Mouse (Mus musculus) liver, embryonic 13.5 days (tissue): ENCODE results near the gene Cldn3. TPM values are rescaled to one million over a fixed set of nuclear protein-coding genes. Genes with fewer than 3 reads are reported as not detected.

Experiments
- ATAC-seq: fragments of 200-750 bp; cut with Nextera tagmentation; 2 replicates; pipeline ENCODE4 v1.8.0; 2017; ENCODE audit warnings: low read depth, mild to moderate bottlenecking, moderate number of reproducible peaks, moderate library complexity
- DNase-seq: peaks from one replicate; pipeline ENCODE4 v3.0.0; 2022
- H3K27ac ChIP-seq: fragments of 300-500 bp; sonication (generic); 2 replicates; pipeline ENCODE4 v1.5.1; 2015; ENCODE audit warnings: moderate library complexity, mild to moderate bottlenecking, inconsistent platforms
- H3K27me3 ChIP-seq: fragments of 300-500 bp; sonication (generic); 2 replicates; pipeline ENCODE4 v1.6.1; 2015; ENCODE audit warnings: mild to moderate bottlenecking, inconsistent platforms
- H3K36me3 ChIP-seq: fragments of 300-500 bp; sonication (generic); 2 replicates; pipeline ENCODE4 v1.6.1; 2015; ENCODE audit warnings: mild to moderate bottlenecking, inconsistent platforms
- H3K4me1 ChIP-seq: fragments of 300-500 bp; sonication (generic); replicated peaks from 2 replicates; pipeline ENCODE4 v1.6.1; 2015; ENCODE audit warnings: inconsistent platforms
- H3K4me2 ChIP-seq: fragments of 300-500 bp; sonication (generic); 2 replicates; pipeline ENCODE4 v1.6.1; 2015; ENCODE audit warnings: inconsistent platforms, mild to moderate bottlenecking, moderate library complexity
- H3K4me3 ChIP-seq: fragments of 300-500 bp; sonication (generic); replicated peaks from 2 replicates; pipeline ENCODE4 v1.5.1; 2015; ENCODE audit warnings: mild to moderate bottlenecking, inconsistent platforms
- H3K9ac ChIP-seq: fragments of 300-500 bp; sonication (generic); 2 replicates; pipeline ENCODE4 v1.6.1; 2015; ENCODE audit warnings: mild to moderate bottlenecking, inconsistent platforms
- H3K9me3 ChIP-seq: fragments of 300-500 bp; sonication (generic); replicated peaks from 2 replicates; pipeline ENCODE4 v1.6.1; 2016; ENCODE audit warnings: inconsistent platforms
- WGBS: fragments of 180-500 bp; shearing (Covaris S2); methylation state at CpG from one replicate; pipeline ENCODE4 v1.1.7; 2015; ENCODE audit not compliant: insufficient replicate concordance; 5-methylcytosine and 5-hydroxymethylcytosine counted together
- polyA plus RNA-seq: library from polyadenylated mRNA; unstranded; fragments of >200 nt; fragmentation: Nextera tagmentation; extraction: Ambion mirVana; gene quantifications from 2 replicates; pipeline ENCODE4 v1.2.1, GENCODE M21; 2015

The Cldn3 gene
- polyA plus RNA-seq, 1 experiment from 2014 or later = 0.38 TPM

- WGBS = under 1% methylated on average over 52 of the region's 52 CpGs
- H3K36me3 ChIP-seq = peaks cover 9% of the 10 kb centered on the region; the same call in 1 of the 2 replicates
- ATAC-seq (peak; percentile 85), DNase-seq (peak; percentile 100)
- peak within 1 kb of the TSS; percentile 69 for H3K4me3 ChIP-seq
- no peaks in the 10 kb centered on the region for H3K27me3 ChIP-seq
- H3K27ac ChIP-seq = peak within 1 kb of the TSS; percentile 92
- no peaks in the 10 kb centered on the region for H3K9me3 ChIP-seq
- H3K9ac ChIP-seq = peak within 1 kb of the TSS; percentile 84
- H3K4me2 ChIP-seq = peak within 1 kb of the TSS; percentile 95
- peaks cover 48% of the 10 kb centered on the region for H3K4me1 ChIP-seq
These were observed 22.9 kb downstream of the Cldn3 start, which contains the start of gene Abhd11 for GRCm38 (mm10) chr5:135008671-135009589. Gene Abhd11 (plus strand): TSS chr5:135009152.

- WGBS = under 1% methylated on average over 37 of the region's 37 CpGs
- peaks cover 9% of the 10 kb centered on the region; the same call in 1 of the 2 replicates for H3K36me3 ChIP-seq
- DNase-seq (peak; percentile 85), ATAC-seq (peak; percentile 65)
- H3K9me3 ChIP-seq = no peaks in the 10 kb centered on the region
- H3K4me3 ChIP-seq = peak overlapping the region; percentile 69
- H3K27ac ChIP-seq = peak overlapping the region; percentile 92
- peak overlapping the region; percentile 73 for H3K9ac ChIP-seq
- H3K4me1 ChIP-seq = peaks cover 48% of the 10 kb centered on the region
- no peaks in the 10 kb centered on the region for H3K27me3 ChIP-seq
- H3K4me2 ChIP-seq = peak overlapping the region; percentile 95
These were observed 23.7 kb downstream of the Cldn3 start for GRCm38 (mm10) chr5:135009590-135010319.

- WGBS = 44% methylated on average over 7 of the region's 7 CpGs
- Histone ChIP-seq H3K9ac (peak overlapping the region; percentile 73), H3K4me2 (peak overlapping the region; percentile 95), H3K4me3 (peak overlapping the region; percentile 69), H3K27ac (peak overlapping the region; percentile 92), H3K4me1 (peaks cover 50% of the 10 kb centered on the region), H3K9me3 (no peaks in the 10 kb centered on the region), H3K36me3 (peaks cover 9% of the 10 kb centered on the region; the same call in 1 of the 2 replicates), H3K27me3 (no peaks in the 10 kb centered on the region)
- no peak for DNase-seq
- ATAC-seq = no peak
These were observed 24.3 kb downstream of the Cldn3 start for GRCm38 (mm10) chr5:135010320-135010709.

GRCm38 (mm10) chr5:135010841-135011743 lies 25.1 kb downstream of the Cldn3 start:
- Histone ChIP-seq H3K9ac (peak overlapping the region; percentile 12; the same call in 1 of the 2 replicates), H3K4me2 (peak overlapping the region; percentile 95), H3K27me3 (no peaks in the 10 kb centered on the region), H3K36me3 (peaks cover 9% of the 10 kb centered on the region; the same call in 1 of the 2 replicates), H3K4me1 (peaks cover 54% of the 10 kb centered on the region), H3K27ac (no peak overlapping the region), H3K9me3 (no peaks in the 10 kb centered on the region), H3K4me3 (peak overlapping the region; percentile 69; the same call in 1 of the 2 replicates)
- DNase-seq (no peak), ATAC-seq (no peak)
- 82% methylated on average over 25 of the region's 25 CpGs for WGBS

- ATAC-seq = no peak
- Histone ChIP-seq H3K9me3 (no peaks in the 10 kb centered on the region), H3K4me3 (0 out of 2 replicates have a peak overlapping the region, but pooled peaks have one; percentile 6), H3K9ac (peak overlapping the region; percentile 41; the same call in 1 of the 2 replicates), H3K4me2 (peak overlapping the region; percentile 28), H3K36me3 (peaks cover 9% of the 10 kb centered on the region; the same call in 1 of the 2 replicates), H3K4me1 (peaks cover 57% of the 10 kb centered on the region), H3K27me3 (no peaks in the 10 kb centered on the region), H3K27ac (no peak overlapping the region; the same call in 1 of the 2 replicates)
- DNase-seq = no peak
- 57% methylated on average over 26 of the region's 26 CpGs for WGBS
These were observed 26.0 kb downstream of the Cldn3 start for GRCm38 (mm10) chr5:135011809-135012613.

- no peaks in the 10 kb centered on the region for H3K27me3 ChIP-seq
- WGBS = 15% methylated on average over 16 of the region's 16 CpGs
- peaks cover 9% of the 10 kb centered on the region; the same call in 1 of the 2 replicates for H3K36me3 ChIP-seq
- ATAC-seq (no peak), DNase-seq (peak; percentile 73)
- H3K9me3 ChIP-seq = no peaks in the 10 kb centered on the region
- H3K4me2 ChIP-seq = peak overlapping the region; percentile 28
- peaks cover 55% of the 10 kb centered on the region for H3K4me1 ChIP-seq
- 0 out of 2 replicates have a peak overlapping the region, but pooled peaks have one; percentile 6 for H3K4me3 ChIP-seq
- H3K27ac ChIP-seq = no peak overlapping the region
- no peak overlapping the region; the same call in 1 of the 2 replicates for H3K9ac ChIP-seq
These were observed 26.8 kb downstream of the Cldn3 start for GRCm38 (mm10) chr5:135012671-135013441.

- Histone ChIP-seq H3K27ac (no peak overlapping the region), H3K27me3 (no peaks in the 10 kb centered on the region), H3K4me2 (no peak overlapping the region), H3K9me3 (no peaks in the 10 kb centered on the region), H3K4me3 (no peak overlapping the region), H3K4me1 (peaks cover 35% of the 10 kb centered on the region), H3K36me3 (peaks cover 9% of the 10 kb centered on the region; the same call in 1 of the 2 replicates), H3K9ac (no peak overlapping the region)
- DNase-seq (peak; percentile 67), ATAC-seq (0 out of 2 replicates have a peak, but pooled peaks have one; percentile 10)
- 11% methylated on average over 7 of the region's 7 CpGs for whole genome bisulfite sequencing
These were observed 29.5 kb downstream of the Cldn3 start for GRCm38 (mm10) chr5:135015497-135015896.

GRCm38 (mm10) chr5:135016224-135016759 lies 30.3 kb downstream of the Cldn3 start:
- H3K4me2 ChIP-seq = no peak overlapping the region
- peaks cover 27% of the 10 kb centered on the region for H3K4me1 ChIP-seq
- H3K36me3 ChIP-seq = peaks cover 3% of the 10 kb centered on the region; the same call in 1 of the 2 replicates
- no peak for DNase-seq
- no peak overlapping the region for H3K27ac ChIP-seq
- no peaks in the 10 kb centered on the region for H3K27me3 ChIP-seq
- no peaks in the 10 kb centered on the region for H3K9me3 ChIP-seq
- no peak for ATAC-seq
- WGBS = 37% methylated on average over 4 of the region's 4 CpGs
- no peak overlapping the region for H3K4me3 ChIP-seq
- H3K9ac ChIP-seq = no peak overlapping the region

- Histone ChIP-seq H3K36me3 (no peaks in the 10 kb centered on the region), H3K4me3 (no peak overlapping the region), H3K9me3 (no peaks in the 10 kb centered on the region), H3K27ac (no peak overlapping the region), H3K4me1 (peaks cover 34% of the 10 kb centered on the region), H3K27me3 (peaks cover 29% of the 10 kb centered on the region), H3K4me2 (no peak overlapping the region), H3K9ac (no peak overlapping the region)
- WGBS = 65% methylated on average over 6 of the region's 6 CpGs
- no peak for DNase-seq
- no peak for ATAC-seq
These were observed 35.8 kb downstream of the Cldn3 start for GRCm38 (mm10) chr5:135021814-135022213.
